Mouse (Mus musculus) monocyte, adult 59 days (primary cell): ENCODE data around the gene Kcnh3. TPM values are rescaled to one million over a fixed set of nuclear protein-coding genes. Genes with fewer than 3 reads are reported as not detected.

Experiments
- total RNA-seq, 2 experiments: library from RNA; stranded (reverse); gene quantifications; one replicate each; pipeline ENCODE4 v1.2.4; 2023

Gene Kcnh3
- not detected for total RNA-seq

GRCm38 (mm10) chr15:99224208-99224911 is at the start of gene Kcnh3:
TSS of gene Kcnh3 (plus strand) at chr15:99224861.

DNA sequence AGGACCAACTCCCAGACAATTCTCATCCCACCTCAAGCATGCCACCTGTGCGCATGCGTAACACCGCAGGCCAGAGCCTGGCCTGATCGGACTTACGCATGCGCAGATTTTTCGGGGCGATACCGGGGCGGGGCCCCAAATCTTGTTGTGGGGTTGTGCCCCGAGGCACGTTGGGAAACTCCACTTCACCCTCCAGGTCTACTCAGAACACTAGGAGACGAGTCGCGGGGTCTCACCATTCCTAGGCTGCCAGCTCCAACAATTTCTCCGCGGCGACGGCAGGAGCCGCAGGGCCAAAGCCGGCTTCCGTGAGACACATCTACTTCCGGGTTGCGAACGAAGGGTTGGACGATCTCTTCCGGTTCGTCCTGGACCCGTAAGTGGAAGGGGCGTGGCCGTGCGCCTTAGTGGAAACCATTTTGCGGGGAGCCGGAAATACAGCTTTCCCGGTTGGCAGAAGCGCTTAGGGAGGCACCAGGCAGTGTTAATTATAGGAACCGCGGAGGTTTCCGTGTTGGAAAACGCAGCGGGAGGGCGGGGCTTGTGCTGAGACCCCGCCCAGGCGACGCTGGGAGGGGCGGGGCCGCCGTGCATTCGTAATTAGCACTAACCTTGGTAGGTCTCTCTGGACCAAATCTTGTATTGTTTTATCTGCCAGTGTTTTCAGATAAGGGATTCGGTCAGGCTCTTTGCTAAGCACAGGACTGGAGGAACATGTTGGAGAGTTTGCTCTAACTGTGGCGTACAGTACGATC is 27.1 kb downstream of the Kcnh3 start, which contains the start of gene Mcrs1:
Gene Mcrs1 (minus strand): TSS at position 336 of the 755 bp plus-strand sequence.

Other genes with a start within 250 kb of the Kcnh3 start
- 100 to 1,000 TPM; 144 to 185 TPM for gene Tuba1c, start 195.0 kb upstream of the Kcnh3 start, total RNA-seq
- gene Prph, start 169.7 kb upstream of the Kcnh3 start, total RNA-seq = not detected
- gene Troap, start 150.3 kb upstream of the Kcnh3 start, total RNA-seq = 1 to 10 TPM in 1 of 2 experiments, not detected in 1; 2.2 TPM
- not detected for gene C1ql4, start 137.0 kb upstream of the Kcnh3 start, total RNA-seq
- gene Dnajc22, start 131.7 kb upstream of the Kcnh3 start, total RNA-seq = 10 to 100 TPM in 1 of 2 experiments, 1 to 10 TPM in 1; 9.7 to 10.2 TPM
- gene Spats2, start 98.9 kb upstream of the Kcnh3 start, total RNA-seq = 1 to 10 TPM in 1 of 2 experiments, under 1 TPM in 1; 0.97 to 1.0 TPM
- gene Mcrs1, start 27.1 kb downstream of the Kcnh3 start, total RNA-seq = 10 to 100 TPM; 66.7 to 77.6 TPM
- gene Prpf40b, start 70.2 kb downstream of the Kcnh3 start, total RNA-seq = 1 to 10 TPM; 3.1 to 5.4 TPM
- gene Fam186b, start 71.0 kb downstream of the Kcnh3 start, total RNA-seq = not detected
- gene Fmnl3, start 145.6 kb downstream of the Kcnh3 start, total RNA-seq = 1 to 10 TPM; 9.2 to 10.0 TPM
- 100 to 1,000 TPM; 530 to 551 TPM for gene Tmbim6, start 168.0 kb downstream of the Kcnh3 start, total RNA-seq
- 10 to 100 TPM in 1 of 2 experiments, 1 to 10 TPM in 1; 7.6 to 11.4 TPM for gene Nckap5l, start 232.9 kb downstream of the Kcnh3 start, total RNA-seq
- 1 to 10 TPM; 4.7 to 5.0 TPM for gene Bcdin3d, start 249.9 kb downstream of the Kcnh3 start, total RNA-seq